In genomic region chr8:67086215-67087010, GRCm38 (mm10) we compare ENCODE assay signal across 18 mouse cellular contexts.
A peak's percentile ranks its signal among the peaks of the same experiment; 100 is the strongest.
DNase-seq lines count a peak whose midpoint lies in the region; ATAC-seq and TF ChIP-seq lines count a peak whose summit lies in the region.
"Had no signal": no experiment of that assay in that cellular context is flagged by ENCODE, and none has a peak within 500 bp of the region (broad histone marks: within the 10 kb centered on the region; RNA-seq: fewer than 3 reads in every experiment).

No protein-coding gene starts in this region.

- H3K9ac ChIP-seq in midbrain, embryonic 12.5 days (replicated peaks) = no peak overlapping the region
- no peak overlapping the region for H3K9ac ChIP-seq in midbrain, postnatal 0 days (replicated peaks; ENCODE audit: low read length, poor library complexity, severe bottlenecking)
- H3K9ac ChIP-seq in forebrain, embryonic 14.5 days (ENCODE audit: low read length) = no peak overlapping the region
- H3K9ac ChIP-seq in midbrain, embryonic 15.5 days = no peak overlapping the region
- H3K9ac ChIP-seq: hindbrain, embryonic 15.5 days had no signal

- no peaks in the 10 kb centered on the region for H3K36me3 ChIP-seq in midbrain, embryonic 12.5 days
- H3K36me3 ChIP-seq in midbrain, postnatal 0 days (ENCODE audit: insufficient read depth, low read length) = no peaks in the 10 kb centered on the region
- no peaks in the 10 kb centered on the region for H3K36me3 ChIP-seq in forebrain, embryonic 14.5 days (ENCODE audit: control insufficient read depth, insufficient read depth, low read length)
- no peaks in the 10 kb centered on the region for H3K36me3 ChIP-seq in midbrain, embryonic 15.5 days (replicated peaks)
- H3K36me3 ChIP-seq: G1E; hindbrain, embryonic 15.5 days had no signal

- H3K27ac ChIP-seq in midbrain, embryonic 12.5 days (replicated peaks) = 0 out of 2 replicates have a peak overlapping the region, but pooled peaks have one; percentile 4
- no peak overlapping the region for H3K27ac ChIP-seq in midbrain, postnatal 0 days (ENCODE audit: low read depth, low read length)
- no peak overlapping the region for H3K27ac ChIP-seq in forebrain, embryonic 14.5 days (ENCODE audit: low read depth, low read length)
- no peak overlapping the region for H3K27ac ChIP-seq in midbrain, embryonic 15.5 days
- H3K27ac ChIP-seq: hindbrain, embryonic 15.5 days had no signal

- TF ChIP-seq CTCF in midbrain, postnatal 0 days (IDR thresholded peaks at IDR 0.05) = no peak

- ATAC-seq in midbrain, embryonic 12.5 days (ENCODE audit: low FRiP score, low read depth) = peak; percentile 81
- no peak for ATAC-seq in midbrain, postnatal 0 days (ENCODE audit: low FRiP score)
- ATAC-seq in forebrain, embryonic 14.5 days = peak; percentile 67
- ATAC-seq in midbrain, embryonic 15.5 days (replicated peaks) = 0 out of 2 replicates have a peak, but pooled peaks have one; percentile 60
- ATAC-seq: intestine, embryonic 16.5 days had no signal

- 9% methylated on average over 1 of the region's 1 CpGs for WGBS in midbrain, embryonic 12.5 days
- WGBS in midbrain, postnatal 0 days = 11% methylated on average over 1 of the region's 1 CpGs
- WGBS in forebrain, embryonic 14.5 days = 3% methylated on average over 1 of the region's 1 CpGs
- 2% methylated on average over 1 of the region's 1 CpGs for WGBS in midbrain, embryonic 15.5 days

- no peaks in the 10 kb centered on the region for H3K27me3 ChIP-seq in midbrain, embryonic 12.5 days
- H3K27me3 ChIP-seq in midbrain, postnatal 0 days (ENCODE audit: insufficient read depth, low read length) = no peaks in the 10 kb centered on the region
- H3K27me3 ChIP-seq in forebrain, embryonic 14.5 days (replicated peaks; ENCODE audit: control insufficient read depth, insufficient read depth, low read length) = no peaks in the 10 kb centered on the region
- H3K27me3 ChIP-seq in midbrain, embryonic 15.5 days (replicated peaks) = no peaks in the 10 kb centered on the region
- H3K27me3 ChIP-seq: hindbrain, embryonic 15.5 days had no signal

- H3K4me3 ChIP-seq in midbrain, embryonic 12.5 days = no peak overlapping the region
- H3K4me3 ChIP-seq in midbrain, postnatal 0 days (ENCODE audit: low read depth, low read length) = no peak overlapping the region
- H3K4me3 ChIP-seq in forebrain, embryonic 14.5 days (ENCODE audit: low read depth, low read length) = no peak overlapping the region
- no peak overlapping the region for H3K4me3 ChIP-seq in midbrain, embryonic 15.5 days
- H3K4me3 ChIP-seq: hindbrain, embryonic 15.5 days; myocyte had no signal

- no peak overlapping the region for H3K4me2 ChIP-seq in midbrain, embryonic 12.5 days (replicated peaks)
- H3K4me2 ChIP-seq in midbrain, postnatal 0 days (ENCODE audit: low read depth, low read length, poor library complexity, severe bottlenecking) = no peak overlapping the region
- no peak overlapping the region for H3K4me2 ChIP-seq in forebrain, embryonic 14.5 days (ENCODE audit: low read length)
- no peak overlapping the region for H3K4me2 ChIP-seq in midbrain, embryonic 15.5 days
- H3K4me2 ChIP-seq: hindbrain, embryonic 15.5 days; liver, embryonic 11.5 days had no signal

- H3K9me3 ChIP-seq in midbrain, embryonic 12.5 days = no peaks in the 10 kb centered on the region
- H3K9me3 ChIP-seq in midbrain, postnatal 0 days (ENCODE audit: low read length) = no peaks in the 10 kb centered on the region
- no peaks in the 10 kb centered on the region for H3K9me3 ChIP-seq in forebrain, embryonic 14.5 days (replicated peaks; ENCODE audit: control insufficient read depth, low read length)
- no peaks in the 10 kb centered on the region for H3K9me3 ChIP-seq in midbrain, embryonic 15.5 days
- H3K9me3 ChIP-seq: G1E; hindbrain, embryonic 15.5 days had no signal

- peaks cover 12% of the 10 kb centered on the region for H3K4me1 ChIP-seq in midbrain, embryonic 12.5 days
- no peaks in the 10 kb centered on the region for H3K4me1 ChIP-seq in midbrain, postnatal 0 days (ENCODE audit: insufficient read depth, low read length)
- H3K4me1 ChIP-seq in forebrain, embryonic 14.5 days (ENCODE audit: control insufficient read depth, insufficient read depth, low read length) = 0 out of 2 replicates have a peak, but pooled peaks cover 3% of the 10 kb centered on the region
- H3K4me1 ChIP-seq in midbrain, embryonic 15.5 days = 0 out of 2 replicates have a peak, but pooled peaks cover 5% of the 10 kb centered on the region
- H3K4me1 ChIP-seq: hindbrain, embryonic 15.5 days had no signal

- DNase-seq in midbrain, postnatal 0 days (ENCODE audit: low spot score) = no peak
- DNase-seq in WW6 (ENCODE audit: low read depth, low spot score) = peak; percentile 29
- peak; percentile 33 for DNase-seq in forebrain, embryonic 14.5 days (ENCODE audit: low spot score)
- no peak for DNase-seq in ovary, adult 18-20 months (ENCODE audit: low spot score)
- no peak for DNase-seq in kidney, postnatal 36 days
- DNase-seq: cerebellum, adult 9-10 months; kidney, postnatal 4 days; lung, adult 18-20 months; lung, postnatal 14 days; right cerebral cortex, postnatal 4 days; thymus, postnatal 36 days had no signal

Comparison
In these comparisons a context has a peak if more than half of its experiments do, and no peak if none do; other contexts are left out.
1. DNase-seq: peak in WW6 (single experiment) and forebrain, embryonic 14.5 days (single experiment); none in midbrain, postnatal 0 days (single experiment), ovary, adult 18-20 months (single experiment) and kidney, postnatal 36 days (0 of 2).